Mouse (Mus musculus) midbrain, embryonic 11.5 days (tissue): ENCODE data around the gene Sstr2. TPM values are rescaled to one million over a fixed set of nuclear protein-coding genes. Genes with fewer than 3 reads are reported as not detected.

Source experiments
- ATAC-seq: fragments of 200-750 bp; cut with Nextera tagmentation; 2 replicates; pipeline ENCODE4 v1.8.0; 2017; ENCODE audit warnings: moderate TSS enrichment, moderate library complexity; ENCODE audit not compliant: low FRiP score
- DNase-seq: peaks from one replicate; pipeline ENCODE4 v3.0.0; 2015; ENCODE audit warnings: low spot score; ENCODE audit errors: missing footprints
- H3K27ac ChIP-seq: fragments of 300-500 bp; sonication (generic); 2 replicates; pipeline ENCODE4 v1.5.1; 2014; ENCODE audit warnings: low read depth, low read length
- H3K27me3 ChIP-seq: fragments of 300-500 bp; sonication (generic); 2 replicates; pipeline ENCODE4 v1.6.1; 2014; ENCODE audit warnings: mild to moderate bottlenecking, low read length, moderate library complexity, mixed read lengths; ENCODE audit not compliant: control insufficient read depth, insufficient read depth
- H3K36me3 ChIP-seq: fragments of 300-500 bp; sonication (generic); 2 replicates; pipeline ENCODE4 v1.6.1; 2014; ENCODE audit warnings: mild to moderate bottlenecking, low read length, moderate library complexity, mixed read lengths; ENCODE audit not compliant: control insufficient read depth, insufficient read depth
- H3K4me1 ChIP-seq: fragments of 300-500 bp; sonication (generic); 2 replicates; pipeline ENCODE4 v1.6.1; 2014; ENCODE audit warnings: low read length; ENCODE audit not compliant: control insufficient read depth, insufficient read depth
- H3K4me2 ChIP-seq: fragments of 300-500 bp; sonication (generic); 2 replicates; pipeline ENCODE4 v1.6.1; 2014; ENCODE audit warnings: mild to moderate bottlenecking, moderate library complexity
- H3K4me3 ChIP-seq: fragments of 300-500 bp; sonication (generic); 2 replicates; pipeline ENCODE4 v1.5.1; 2014; ENCODE audit warnings: low read depth, low read length
- H3K9ac ChIP-seq: fragments of 300-500 bp; sonication (generic); 2 replicates; pipeline ENCODE4 v1.6.1; 2014; ENCODE audit warnings: low read length
- H3K9me3 ChIP-seq: fragments of 300-500 bp; sonication (generic); 2 replicates; pipeline ENCODE4 v1.6.1; 2016; ENCODE audit warnings: low read length; ENCODE audit not compliant: control insufficient read depth
- WGBS: fragments of 180-500 bp; shearing (Covaris S2); extraction: QIAGEN DNeasy Blood & Tissue Kit; methylation state at CpG from one replicate; pipeline ENCODE4 v1.1.7; 2014; 5-methylcytosine and 5-hydroxymethylcytosine counted together
- polyA plus RNA-seq: library from polyadenylated mRNA; unstranded; fragments of >200 nt; fragmentation: Nextera tagmentation; extraction: Ambion mirVana; gene quantifications from 2 replicates; pipeline ENCODE4 v1.2.1, GENCODE M21; 2014

The Sstr2 gene
- polyA plus RNA-seq, 1 experiment from 2014 or later: 12.4 TPM

DNA sequence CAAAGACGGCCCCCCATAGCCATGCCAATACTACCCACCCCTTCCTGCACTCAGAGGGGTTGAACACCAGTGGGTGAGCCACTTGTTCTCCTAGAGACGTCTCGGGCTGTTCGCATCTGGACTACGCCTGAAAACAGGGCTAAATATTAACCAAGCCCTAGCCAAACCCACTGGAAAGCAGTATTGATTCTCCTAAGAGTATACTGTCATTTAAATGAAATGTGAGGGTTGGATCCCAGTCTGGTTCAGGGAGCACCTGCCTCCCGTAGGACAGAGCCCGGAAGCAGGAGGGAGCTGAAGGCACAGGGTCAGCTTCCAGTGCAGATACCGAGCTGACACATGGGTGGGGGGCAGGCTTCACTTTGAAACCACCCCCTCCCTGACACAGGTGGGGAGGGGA lies 12.7 kb downstream of the Sstr2 start:
- no peak overlapping the region for H3K4me3 ChIP-seq
- H3K27ac ChIP-seq: no peak overlapping the region
- H3K9ac ChIP-seq: no peak overlapping the region
- H3K9me3 ChIP-seq: no peaks in the 10 kb centered on the region
- no peak overlapping the region for H3K4me2 ChIP-seq
- no peaks in the 10 kb centered on the region for H3K27me3 ChIP-seq
- WGBS: 81% methylated on average over 8 of the region's 8 CpGs
- DNase-seq (no peak), ATAC-seq (no peak)
- no peaks in the 10 kb centered on the region for H3K4me1 ChIP-seq
- H3K36me3 ChIP-seq: no peaks in the 10 kb centered on the region

DNA sequence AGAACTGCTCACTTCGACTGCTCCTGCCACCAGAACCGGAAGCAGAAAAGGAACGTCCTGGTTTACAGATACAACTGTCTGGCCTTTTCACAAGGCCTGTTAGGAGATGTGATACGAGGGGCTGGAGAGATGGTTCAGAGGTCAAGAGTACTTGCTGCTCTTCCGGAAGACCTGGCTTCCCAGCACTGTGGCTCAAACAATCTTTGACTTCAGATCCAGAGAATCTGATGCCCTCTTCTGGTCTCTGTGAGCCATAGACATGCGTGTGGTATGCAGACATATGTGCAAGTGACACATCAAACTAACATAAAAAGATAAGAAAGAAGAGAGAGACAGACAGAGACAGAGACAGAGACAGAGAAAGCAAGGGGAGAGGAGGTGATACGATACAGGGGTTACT lies 13.2 kb downstream of the Sstr2 start:
- H3K27me3 ChIP-seq: no peaks in the 10 kb centered on the region
- H3K36me3 ChIP-seq: no peaks in the 10 kb centered on the region
- H3K27ac ChIP-seq: no peak overlapping the region
- H3K9ac ChIP-seq: no peak overlapping the region
- no peaks in the 10 kb centered on the region for H3K4me1 ChIP-seq
- H3K4me2 ChIP-seq: no peak overlapping the region
- H3K4me3 ChIP-seq: no peak overlapping the region
- no peak for ATAC-seq
- 86% methylated on average over 7 of the region's 7 CpGs for WGBS
- H3K9me3 ChIP-seq: no peaks in the 10 kb centered on the region
- DNase-seq: no peak

DNA sequence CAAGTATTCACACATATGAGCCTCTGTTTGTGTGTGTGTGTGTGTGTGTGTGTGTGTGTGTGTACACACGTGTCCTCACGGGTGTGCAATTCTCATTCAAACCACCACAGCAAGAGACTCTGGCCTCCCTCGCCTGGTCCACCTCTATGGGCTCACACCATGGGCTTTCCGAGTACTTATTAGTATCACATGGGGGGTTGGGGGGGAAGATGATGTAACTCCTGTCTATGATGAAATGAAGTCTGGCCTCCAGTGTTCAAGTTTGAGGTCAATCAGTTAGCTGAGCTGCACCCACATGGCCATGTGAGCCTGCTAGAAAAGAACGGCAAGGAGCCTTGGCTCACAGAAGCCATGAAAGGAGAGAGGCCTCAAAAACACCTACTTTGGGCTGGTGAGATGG lies 14.3 kb downstream of the Sstr2 start:
- 93% methylated on average over 5 of the region's 5 CpGs for WGBS
- no peak overlapping the region for H3K4me2 ChIP-seq
- ATAC-seq (no peak), DNase-seq (no peak)
- no peaks in the 10 kb centered on the region for H3K36me3 ChIP-seq
- no peak overlapping the region for H3K27ac ChIP-seq
- no peaks in the 10 kb centered on the region for H3K27me3 ChIP-seq
- H3K4me1 ChIP-seq: no peaks in the 10 kb centered on the region
- H3K4me3 ChIP-seq: no peak overlapping the region
- no peaks in the 10 kb centered on the region for H3K9me3 ChIP-seq
- H3K9ac ChIP-seq: no peak overlapping the region

DNA sequence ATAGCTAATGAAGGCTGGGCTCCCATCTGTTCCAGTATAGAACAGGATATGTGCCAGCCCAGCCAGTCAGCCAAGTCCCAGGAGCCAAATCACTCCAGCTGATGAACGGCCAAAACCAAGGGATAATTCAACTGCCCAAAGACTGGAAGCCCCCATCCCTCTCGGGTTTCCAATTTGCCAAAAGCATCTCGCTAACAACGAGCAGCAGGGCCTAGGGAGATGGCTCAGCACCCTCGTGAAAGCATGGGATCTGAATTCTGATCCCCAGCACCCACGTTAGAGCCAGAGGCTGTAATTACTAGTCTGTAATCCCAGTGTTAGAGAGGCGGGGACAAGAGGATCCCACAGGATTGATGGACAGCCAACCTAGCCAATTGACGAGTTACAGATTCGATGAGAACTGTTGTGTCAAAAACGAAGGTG lies 15.6 kb downstream of the Sstr2 start:
- no peak overlapping the region for H3K4me2 ChIP-seq
- WGBS: 77% methylated on average over 10 of the region's 10 CpGs
- no peaks in the 10 kb centered on the region for H3K9me3 ChIP-seq
- H3K4me3 ChIP-seq: no peak overlapping the region
- no peaks in the 10 kb centered on the region for H3K27me3 ChIP-seq
- H3K9ac ChIP-seq: no peak overlapping the region
- H3K36me3 ChIP-seq: no peaks in the 10 kb centered on the region
- ATAC-seq: no peak
- no peaks in the 10 kb centered on the region for H3K4me1 ChIP-seq
- no peak overlapping the region for H3K27ac ChIP-seq
- no peak for DNase-seq

DNA sequence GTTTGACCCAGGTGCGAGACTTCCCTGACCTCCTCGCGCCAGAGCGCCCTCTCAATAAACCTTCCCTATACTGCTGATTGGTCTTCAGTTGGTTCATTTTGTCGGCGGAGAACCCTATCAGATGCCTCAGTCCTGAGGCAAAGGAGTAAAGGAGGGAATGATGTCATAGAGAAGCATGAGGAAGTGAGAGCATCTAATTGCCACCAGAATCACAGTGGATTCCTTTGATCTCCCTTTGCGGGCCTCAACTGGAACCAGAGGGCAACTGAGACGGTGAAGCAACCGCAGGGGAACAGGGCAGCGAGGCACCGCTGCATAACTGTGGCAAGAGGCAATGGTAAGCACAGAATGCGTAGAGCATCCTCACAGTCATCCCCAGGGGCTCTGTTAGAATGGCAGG lies 19.5 kb downstream of the Sstr2 start:
- no peak for ATAC-seq
- 93% methylated on average over 12 of the region's 12 CpGs for WGBS

DNA sequence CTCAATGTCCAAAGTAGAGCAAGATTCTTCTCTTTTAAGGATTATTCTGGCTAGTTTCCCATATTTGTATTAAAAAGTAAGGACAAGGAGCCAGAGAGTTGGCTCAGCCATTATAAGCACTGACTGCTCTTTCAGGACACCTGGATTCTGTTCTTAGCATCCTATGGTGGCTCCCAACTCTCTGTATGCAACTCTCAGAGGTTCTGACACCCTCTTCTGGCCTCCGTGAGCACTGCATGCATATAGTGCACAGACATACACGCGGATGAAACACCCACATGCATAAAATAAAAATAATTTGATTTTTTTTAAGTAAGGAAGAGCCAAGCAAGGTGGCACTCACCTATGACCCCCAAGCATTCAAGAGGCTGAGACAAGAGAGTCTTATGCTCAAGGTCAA lies 26.0 kb downstream of the Sstr2 start:
- H3K36me3 ChIP-seq: no peaks in the 10 kb centered on the region
- ATAC-seq: no peak
- WGBS: 90% methylated on average over 3 of the region's 3 CpGs

More for the DNA sequence above, 19.5 kb downstream of the Sstr2 start:
- no peaks in the 10 kb centered on the region for H3K36me3 ChIP-seq
- H3K27me3 ChIP-seq: no peaks in the 10 kb centered on the region
- no peak overlapping the region for H3K4me3 ChIP-seq
- DNase-seq: no peak
- no peaks in the 10 kb centered on the region for H3K9me3 ChIP-seq
- H3K9ac ChIP-seq: no peak overlapping the region
- no peak overlapping the region for H3K27ac ChIP-seq
- no peaks in the 10 kb centered on the region for H3K4me1 ChIP-seq
- H3K4me2 ChIP-seq: no peak overlapping the region

DNA sequence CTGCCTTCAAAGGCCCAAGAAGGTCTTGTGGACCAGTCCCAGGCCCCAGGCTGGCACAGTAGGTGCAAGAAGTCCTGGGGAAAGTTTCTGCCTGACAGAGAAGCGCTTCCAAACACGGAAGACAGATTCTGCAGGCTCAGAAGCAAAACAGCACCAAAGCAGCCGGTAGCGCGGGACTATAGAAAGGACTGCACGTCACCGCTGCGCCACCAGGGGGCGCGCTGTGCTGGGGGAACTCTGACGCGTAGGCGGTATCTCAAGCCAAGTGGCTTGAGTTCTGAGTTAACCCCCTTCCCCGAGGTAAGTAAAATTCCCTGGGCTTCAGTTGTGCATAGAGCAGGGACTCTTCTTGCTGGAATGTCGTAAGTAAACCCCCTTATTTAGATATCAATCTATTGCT lies 29.0 kb downstream of the Sstr2 start:
- H3K27ac ChIP-seq: no peak overlapping the region
- peak; percentile 99 for DNase-seq
- H3K4me1 ChIP-seq: peaks cover 13% of the 10 kb centered on the region; the same call in 1 of the 2 replicates
- no peak overlapping the region for H3K4me3 ChIP-seq
- H3K36me3 ChIP-seq: 0 out of 2 replicates have a peak, but pooled peaks cover 4% of the 10 kb centered on the region
- H3K9me3 ChIP-seq: no peaks in the 10 kb centered on the region
- peak; percentile 7; the same call in 1 of the 2 replicates for ATAC-seq
- 2% methylated on average over 15 of the region's 15 CpGs for WGBS
- peak overlapping the region; percentile 44; the same call in 1 of the 2 replicates for H3K9ac ChIP-seq
- 0 out of 2 replicates have a peak overlapping the region, but pooled peaks have one; percentile 6 for H3K4me2 ChIP-seq
- no peaks in the 10 kb centered on the region; the same call in 1 of the 2 replicates for H3K27me3 ChIP-seq

More for the DNA sequence above, 26.0 kb downstream of the Sstr2 start:
- H3K9ac ChIP-seq: no peak overlapping the region
- H3K27me3 ChIP-seq: no peaks in the 10 kb centered on the region; the same call in 1 of the 2 replicates
- H3K27ac ChIP-seq: no peak overlapping the region
- no peak for DNase-seq
- H3K4me1 ChIP-seq: peaks cover 6% of the 10 kb centered on the region; the same call in 1 of the 2 replicates
- no peak overlapping the region for H3K4me2 ChIP-seq
- no peak overlapping the region for H3K4me3 ChIP-seq
- no peaks in the 10 kb centered on the region for H3K9me3 ChIP-seq

DNA sequence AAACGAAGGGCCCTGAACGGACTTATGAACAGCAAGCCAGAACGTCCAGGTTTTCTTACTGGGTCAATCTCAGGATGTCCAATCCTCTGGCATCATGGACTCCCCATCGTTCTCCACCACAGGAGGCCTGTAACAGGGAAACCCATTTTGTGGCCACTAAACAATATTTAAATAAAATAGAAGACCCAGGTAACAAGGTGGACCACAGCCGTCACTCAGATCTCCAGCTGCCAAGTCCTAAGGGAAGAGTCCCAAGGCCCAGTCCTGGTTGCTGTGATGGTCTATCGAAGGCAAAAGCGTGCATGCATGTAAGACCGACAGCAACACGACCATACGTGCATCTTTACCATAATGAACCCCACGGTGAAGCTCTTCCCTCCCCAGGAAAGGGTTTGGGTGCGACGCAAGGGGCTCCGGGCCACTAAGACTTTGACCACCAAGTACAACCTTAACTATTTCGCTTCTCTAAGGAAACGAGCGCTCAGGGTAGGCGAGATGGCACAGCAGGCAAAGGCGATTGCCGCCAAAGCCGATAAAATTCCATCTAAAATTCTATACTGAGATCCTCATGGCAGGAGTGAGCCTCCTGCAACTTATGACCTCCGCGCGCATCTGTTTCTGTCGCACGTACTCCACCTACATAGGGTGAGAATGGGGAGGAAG lies 29.7 kb downstream of the Sstr2 start, which contains the start of gene Cog1:
Gene Cog1, plus strand, starts transcription at position 480 of the 663 bp plus-strand sequence.
- Histone ChIP-seq H3K4me2 (peak within 1 kb of the TSS; percentile 69), H3K4me3 (peak within 1 kb of the TSS; percentile 94), H3K27me3 (no peaks in the 10 kb centered on the region; the same call in 1 of the 2 replicates), H3K36me3 (peaks cover 5% of the 10 kb centered on the region; the same call in 1 of the 2 replicates), H3K27ac (peak within 1 kb of the TSS; percentile 87), H3K4me1 (peaks cover 13% of the 10 kb centered on the region; the same call in 1 of the 2 replicates), H3K9ac (peak within 1 kb of the TSS; percentile 96), H3K9me3 (no peaks in the 10 kb centered on the region)
- ATAC-seq (no peak; the same call in 1 of the 2 replicates), DNase-seq (peak; percentile 90)
- 38% methylated on average over 26 of the region's 26 CpGs for WGBS
